Mouse (Mus musculus) heart, adult 11 months (tissue): ENCODE measurements around the gene Ptpn1.

Source experiments
- DNase-seq: peaks from one replicate; pipeline ENCODE4 v3.0.0; 2022

Gene Ptpn1

DNA sequence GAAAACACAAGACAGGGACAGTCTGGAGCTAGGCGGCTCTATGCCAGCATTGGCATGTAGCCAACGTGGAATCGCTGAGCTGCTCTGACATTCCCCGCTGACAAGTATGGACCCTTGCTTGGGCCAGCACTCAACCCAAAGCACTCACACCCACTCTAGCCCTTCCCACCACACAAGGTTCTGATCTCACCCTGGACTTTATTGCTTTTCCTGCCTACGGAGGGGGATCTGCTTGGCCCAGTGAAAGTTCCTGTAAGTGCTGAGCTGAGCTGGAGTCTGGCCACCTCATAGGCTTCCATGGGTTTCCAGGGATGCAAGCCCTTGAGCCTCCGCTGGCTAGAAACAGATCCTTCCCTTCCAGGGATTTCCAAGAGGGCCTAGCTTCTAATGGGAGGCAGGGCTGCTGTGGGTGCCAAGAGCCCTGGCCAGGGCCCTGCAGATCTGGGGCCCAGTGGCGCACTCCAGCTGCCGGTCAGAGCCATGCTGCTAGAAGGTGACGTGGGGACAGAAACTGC is 87.4 kb downstream of the Ptpn1 start:
- peak; percentile 98 for DNase-seq

DNA sequence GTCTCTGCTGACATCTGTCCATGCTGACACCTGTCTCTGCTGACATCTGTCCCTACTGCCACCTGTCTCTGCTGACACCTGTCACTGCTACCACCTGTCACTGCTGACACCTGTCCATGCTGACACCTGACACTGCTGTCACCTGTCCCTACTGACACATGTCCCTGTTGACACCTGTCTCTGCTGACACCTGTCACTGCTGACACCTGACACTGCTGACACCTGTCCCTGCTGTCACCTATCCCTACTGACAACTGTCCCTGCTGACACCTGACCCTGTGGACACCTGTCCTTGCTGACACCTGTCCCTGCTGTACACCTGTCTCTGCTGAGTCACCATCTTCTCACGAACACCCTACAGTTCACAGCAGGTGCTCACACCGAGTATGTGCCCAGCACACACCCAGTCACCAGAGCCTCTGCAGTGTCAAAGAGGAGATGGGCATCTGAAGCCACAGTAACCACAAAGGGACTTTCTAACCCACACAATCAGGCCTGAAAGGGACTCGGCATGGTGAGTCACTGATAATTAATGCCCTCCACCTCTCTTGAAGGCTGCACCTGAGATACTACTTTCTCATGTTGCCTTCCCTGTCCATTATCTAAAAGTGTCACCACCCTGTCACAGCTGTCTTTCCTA is 92.0 kb downstream of the Ptpn1 start:
- no peak for DNase-seq

DNA sequence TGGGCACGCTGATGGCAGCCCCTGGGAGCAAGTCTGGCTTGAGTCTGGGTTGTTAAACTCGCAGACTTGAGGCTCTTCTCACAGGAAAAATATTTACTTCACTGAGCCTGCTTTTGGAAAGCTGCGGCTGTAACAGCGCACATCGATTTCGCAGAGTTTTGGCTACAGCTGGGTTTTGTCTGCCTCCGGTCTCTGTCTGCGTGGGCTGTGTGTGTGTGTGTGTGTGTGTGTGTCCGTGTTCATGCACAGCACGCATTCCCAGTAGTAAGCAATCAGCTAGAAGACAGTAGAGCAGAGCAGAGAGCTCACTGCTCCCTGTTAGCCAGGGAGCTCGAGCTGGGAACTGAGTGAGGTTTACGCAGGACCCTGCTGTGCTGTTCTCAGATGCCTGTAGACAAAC is 93.3 kb downstream of the Ptpn1 start:
- DNase-seq, result peak; percentile 97

DNA sequence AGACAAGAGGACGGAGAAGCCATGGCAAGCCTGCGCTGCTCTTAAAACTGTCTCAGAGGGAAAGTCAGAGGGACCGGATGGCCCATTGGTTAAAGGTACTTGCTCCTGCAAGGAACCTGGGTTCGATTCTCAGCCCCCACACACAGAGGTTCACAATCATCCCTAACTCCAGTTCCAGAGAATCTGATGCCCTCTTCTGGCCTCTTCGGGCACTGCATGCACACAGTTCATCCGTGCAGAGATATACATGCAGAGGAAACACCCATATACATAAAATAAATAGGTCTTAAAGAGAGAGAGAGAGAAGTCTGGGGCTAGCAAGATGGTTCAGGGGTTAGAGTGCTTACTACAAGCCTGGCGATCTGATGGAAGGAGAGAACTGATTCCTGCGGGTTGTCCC is 94.0 kb downstream of the Ptpn1 start:
- DNase-seq, result no peak

DNA sequence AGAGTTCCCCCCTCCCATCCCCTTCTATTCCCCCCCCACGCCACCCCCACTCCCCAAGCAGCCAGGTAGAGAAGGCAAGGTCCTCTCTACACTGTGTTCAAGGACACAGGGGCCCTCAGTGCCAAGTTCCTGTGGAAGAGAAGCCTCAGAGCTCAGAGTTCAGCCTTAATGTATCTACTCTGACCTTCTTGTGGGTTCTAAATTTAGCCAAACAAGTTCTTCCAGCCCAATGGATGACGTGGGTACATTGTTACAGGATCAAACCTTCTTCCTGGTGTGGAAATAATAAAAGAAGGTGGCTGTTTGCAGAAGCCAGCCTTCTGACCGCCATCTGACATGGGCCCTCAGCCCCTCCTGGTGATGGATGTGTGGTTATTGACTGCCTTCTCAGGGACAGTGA is 94.6 kb downstream of the Ptpn1 start:
- DNase-seq, result no peak

DNA sequence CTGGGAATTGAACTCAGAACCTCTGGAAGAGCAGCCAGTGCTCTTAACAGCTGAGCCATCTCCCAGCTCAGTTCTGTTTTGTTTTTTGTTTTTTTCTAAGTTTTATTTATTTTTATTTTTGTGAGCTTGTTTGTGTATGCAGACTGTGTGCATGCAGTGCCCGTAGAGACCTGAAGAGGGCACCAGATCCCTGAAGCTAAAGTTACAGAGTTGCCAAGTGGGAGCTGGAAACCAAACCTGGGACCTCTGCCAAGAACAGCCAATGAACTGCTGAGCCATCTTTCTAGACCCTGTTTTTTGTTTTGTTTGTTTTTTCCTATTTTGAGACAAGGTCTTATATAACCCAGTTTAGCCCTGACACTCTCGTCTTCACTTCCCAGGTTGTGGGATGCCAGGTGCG is 96.5 kb downstream of the Ptpn1 start:
- DNase-seq, result no peak
